23 mouse cellular contexts compared by ENCODE assay signal in genomic region chr1:160464148-160464547, GRCm38 (mm10).
DNase-seq lines count a peak whose midpoint lies in the region; ATAC-seq and TF ChIP-seq lines count a peak whose summit lies in the region.
"Had no signal": no experiment of that assay in that cellular context is flagged by ENCODE, and none has a peak within 500 bp of the region (broad histone marks: within the 10 kb centered on the region; RNA-seq: fewer than 3 reads in every experiment).

No protein-coding gene starts in this region.

- H3K9me3 ChIP-seq in heart, embryonic 13.5 days = no peaks in the 10 kb centered on the region
- H3K9me3 ChIP-seq in stomach, embryonic 14.5 days (ENCODE audit: control insufficient read depth, low read depth, low read length) = no peaks in the 10 kb centered on the region
- no peaks in the 10 kb centered on the region for H3K9me3 ChIP-seq in stomach, postnatal 0 days (ENCODE audit: control insufficient read depth, low read length)
- H3K9me3 ChIP-seq: embryonic facial prominence, embryonic 10.5 days; embryonic facial prominence, embryonic 12.5 days; forebrain, embryonic 13.5 days; forebrain, embryonic 15.5 days; G1E had no signal

- no peak for TF ChIP-seq CTCF in stomach, postnatal 0 days (IDR thresholded peaks at IDR 0.05; ENCODE audit: low read depth)
- TF ChIP-seq CTCF in layer of hippocampus, adult 2 months (conservative IDR thresholded peaks at IDR 0.05) = no peak

- ATAC-seq in heart, embryonic 13.5 days (ENCODE audit: extremely low read depth, insufficient number of reproducible peaks, low FRiP score, low TSS enrichment) = no peak
- ATAC-seq in stomach, embryonic 14.5 days (ENCODE audit: insufficient number of reproducible peaks, insufficient read depth, low FRiP score, low read depth) = peak; percentile 72; the same call in 1 of the 2 replicates
- no peak for ATAC-seq in stomach, postnatal 0 days (ENCODE audit: low FRiP score, low TSS enrichment)
- ATAC-seq: activated CD4-positive, CD25-positive, alpha-beta regulatory T cell, adult 4 months; CD4-positive, CD25-positive, alpha-beta regulatory T cell, adult 4 months; forebrain, embryonic 13.5 days; forebrain, embryonic 15.5 days; Patski had no signal

- no peak overlapping the region for H3K4me2 ChIP-seq in heart, embryonic 13.5 days
- H3K4me2 ChIP-seq in stomach, embryonic 14.5 days (replicated peaks; ENCODE audit: low read depth, low read length) = no peak overlapping the region
- no peak overlapping the region for H3K4me2 ChIP-seq in stomach, postnatal 0 days (replicated peaks; ENCODE audit: low read depth)
- H3K4me2 ChIP-seq: embryonic facial prominence, embryonic 12.5 days; forebrain, embryonic 13.5 days; forebrain, embryonic 15.5 days had no signal

- no peak for DNase-seq in heart, postnatal 25 days (ENCODE audit: low spot score)
- DNase-seq in stomach, postnatal 0 days (ENCODE audit: low spot score) = no peak
- no peak for DNase-seq in layer of hippocampus, adult 2 months (ENCODE audit: low spot score in 2 of 2)
- DNase-seq: adrenal gland, adult 8-10 months; adrenal gland, postnatal 14 days; adrenal gland, postnatal 36 days; B cell, adult 2 months; cerebellum, adult 11-12 months; cerebellum, adult 2 months; cerebellum, adult 9-10 months; cerebellum, postnatal 10 days; cerebellum, postnatal 25 days had no signal

- no peaks in the 10 kb centered on the region for H3K36me3 ChIP-seq in heart, embryonic 13.5 days
- no peaks in the 10 kb centered on the region for H3K36me3 ChIP-seq in stomach, embryonic 14.5 days (ENCODE audit: control insufficient read depth, insufficient read depth, low read length)
- H3K36me3 ChIP-seq in stomach, postnatal 0 days (ENCODE audit: control insufficient read depth, insufficient read depth, low read length) = no peaks in the 10 kb centered on the region
- H3K36me3 ChIP-seq: embryonic facial prominence, embryonic 10.5 days; embryonic facial prominence, embryonic 12.5 days; forebrain, embryonic 15.5 days had no signal

- no peak overlapping the region for H3K9ac ChIP-seq in heart, embryonic 13.5 days
- no peak overlapping the region for H3K9ac ChIP-seq in stomach, embryonic 14.5 days (replicated peaks; ENCODE audit: low read depth, low read length)
- no peak overlapping the region for H3K9ac ChIP-seq in stomach, postnatal 0 days (ENCODE audit: low read length)
- H3K9ac ChIP-seq: embryonic facial prominence, embryonic 12.5 days; forebrain, embryonic 13.5 days; forebrain, embryonic 15.5 days had no signal

- no peak overlapping the region for H3K4me3 ChIP-seq in heart, embryonic 13.5 days
- H3K4me3 ChIP-seq in stomach, embryonic 14.5 days (ENCODE audit: low read depth, low read length) = no peak overlapping the region
- no peak overlapping the region for H3K4me3 ChIP-seq in stomach, postnatal 0 days (ENCODE audit: low read depth, low read length)
- H3K4me3 ChIP-seq in layer of hippocampus, adult 2 months = no peak overlapping the region
- H3K4me3 ChIP-seq: embryonic facial prominence, embryonic 10.5 days; embryonic facial prominence, embryonic 12.5 days; forebrain, embryonic 13.5 days; forebrain, embryonic 15.5 days had no signal

- TF ChIP-seq EP300 in stomach, postnatal 0 days (optimal IDR thresholded peaks at IDR 0.05) = no peak

- peaks cover 12% of the 10 kb centered on the region for H3K4me1 ChIP-seq in heart, embryonic 13.5 days
- no peaks in the 10 kb centered on the region for H3K4me1 ChIP-seq in stomach, embryonic 14.5 days (ENCODE audit: control insufficient read depth, insufficient read depth, low read length)
- H3K4me1 ChIP-seq in stomach, postnatal 0 days (replicated peaks; ENCODE audit: control insufficient read depth, insufficient read depth) = no peaks in the 10 kb centered on the region
- H3K4me1 ChIP-seq: embryonic facial prominence, embryonic 10.5 days; embryonic facial prominence, embryonic 12.5 days; forebrain, embryonic 13.5 days; forebrain, embryonic 15.5 days had no signal

- 0 out of 2 replicates have a peak overlapping the region, but pooled peaks have one; percentile 33 for H3K27ac ChIP-seq in heart, embryonic 13.5 days (replicated peaks)
- H3K27ac ChIP-seq in stomach, embryonic 14.5 days (ENCODE audit: low read length) = no peak overlapping the region
- H3K27ac ChIP-seq in stomach, postnatal 0 days (replicated peaks) = no peak overlapping the region
- no peak overlapping the region for H3K27ac ChIP-seq in layer of hippocampus, adult 2 months
- H3K27ac ChIP-seq: embryonic facial prominence, embryonic 10.5 days; embryonic facial prominence, embryonic 12.5 days; forebrain, embryonic 13.5 days; forebrain, embryonic 15.5 days had no signal

- intact Hi-C loops in heart, postnatal 25 days (cut with DNase I) = no loop called here

- H3K27me3 ChIP-seq in heart, embryonic 13.5 days (replicated peaks) = no peaks in the 10 kb centered on the region
- no peaks in the 10 kb centered on the region for H3K27me3 ChIP-seq in stomach, embryonic 14.5 days (ENCODE audit: control insufficient read depth, insufficient read depth, low read length)
- H3K27me3 ChIP-seq in stomach, postnatal 0 days (ENCODE audit: control insufficient read depth, insufficient read depth, low read length) = no peaks in the 10 kb centered on the region
- H3K27me3 ChIP-seq: CH12.LX; embryonic facial prominence, embryonic 12.5 days; forebrain, embryonic 13.5 days; forebrain, embryonic 15.5 days; Patski had no signal
